Mouse (Mus musculus) adrenal gland, adult (tissue): Measurements from ENCODE around the gene Pofut1.

Source experiments
- DNase-seq, 2 experiments: peaks; one replicate each; pipeline ENCODE4 v3.0.0; 2022 to 2023; ENCODE audit warnings: low spot score in 1 of 2; ENCODE audit not compliant: inconsistent age in 2 of 2

The Pofut1 gene

DNA sequence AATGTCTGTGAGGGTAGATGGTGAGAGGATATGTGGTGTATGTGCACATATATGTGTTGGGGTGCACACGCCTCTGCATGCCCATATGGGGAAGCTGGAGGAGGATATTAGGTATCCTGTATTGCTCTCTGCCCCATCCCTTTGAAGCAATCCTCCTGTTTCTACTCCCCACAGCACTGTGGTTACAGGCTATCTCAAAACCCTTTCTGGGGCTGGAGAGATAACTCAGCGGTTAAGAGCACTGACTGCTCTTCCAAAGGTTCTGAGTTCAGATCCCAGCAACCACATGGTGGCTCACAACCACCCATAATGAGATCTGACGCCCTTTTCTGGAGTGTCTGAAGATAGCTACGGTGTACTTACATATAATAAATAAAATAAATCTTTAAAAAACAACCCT, 45.2 kb downstream of the Pofut1 start:
- DNase-seq = no peak

DNA sequence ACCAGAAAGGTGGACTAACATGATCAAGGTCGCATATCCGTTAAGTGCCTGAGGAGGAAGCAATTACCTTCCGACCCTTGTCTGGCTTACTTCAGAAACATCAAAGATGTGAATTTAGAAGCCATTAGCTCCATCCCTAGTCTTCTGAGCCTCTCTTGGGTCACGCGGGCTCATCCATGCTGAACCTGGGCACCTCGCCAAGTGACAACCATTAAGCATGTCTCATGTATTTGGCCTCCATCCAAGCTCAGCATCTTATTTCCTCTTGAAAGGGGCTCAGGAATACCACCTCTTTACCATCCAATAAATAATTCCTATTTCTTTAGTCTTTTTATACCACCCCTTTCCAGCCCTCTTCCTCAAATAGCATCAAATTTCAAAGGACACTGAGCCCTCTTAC, 46.5 kb downstream of the Pofut1 start:
- peak; percentile 82 to 90 for DNase-seq

DNA sequence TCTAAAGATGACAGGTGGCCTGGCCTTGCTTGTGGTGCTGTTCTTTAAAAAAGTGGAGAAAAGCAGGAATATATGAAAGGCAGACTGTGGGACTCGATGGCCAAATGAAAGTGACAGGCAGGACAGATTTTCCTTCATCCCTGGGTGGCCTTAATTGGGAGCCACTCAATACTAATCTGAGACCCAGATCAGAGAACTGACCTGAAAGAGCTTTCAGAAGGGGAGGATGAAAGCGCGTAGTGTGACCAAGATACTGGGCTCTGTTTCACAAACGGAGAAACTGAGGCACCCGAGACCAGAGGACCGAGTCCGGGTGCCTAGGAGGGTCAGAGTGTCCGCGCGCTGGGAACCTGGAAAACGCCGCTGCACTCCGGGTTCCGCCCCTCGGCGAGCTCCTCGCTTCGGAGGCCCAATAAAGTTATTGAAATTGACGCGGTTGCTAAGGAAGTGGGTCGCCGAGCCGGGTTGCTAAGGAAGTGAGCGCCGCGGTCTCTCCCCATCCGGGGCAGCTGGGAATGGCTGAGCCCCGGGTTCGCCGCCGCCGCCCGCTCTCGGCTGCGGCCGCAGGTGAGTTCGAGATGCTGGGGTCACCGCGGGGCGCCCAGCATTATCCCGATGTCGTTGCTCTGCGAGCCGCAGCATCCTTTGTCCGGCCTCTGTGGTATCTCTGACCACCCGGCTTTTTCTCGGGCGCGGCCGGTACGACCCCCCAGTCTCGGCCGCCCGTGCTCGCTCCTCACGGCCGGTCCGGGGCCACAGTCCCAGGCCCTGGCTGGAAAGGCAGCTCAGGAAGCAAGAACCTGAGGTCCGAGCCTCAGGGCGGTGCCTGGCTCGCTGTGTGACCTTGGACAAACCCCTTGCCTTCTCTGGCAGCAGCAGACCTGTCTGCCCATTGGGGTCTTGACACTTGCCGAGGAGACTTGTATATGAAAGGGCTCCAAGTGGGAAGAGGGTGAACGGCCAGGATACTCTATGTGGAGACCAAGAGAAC, 49.9 kb downstream of the Pofut1 start, which contains the start of gene Kif3b:
TSS of gene Kif3b (plus strand) at position 476 of the 991 bp plus-strand sequence.
- DNase-seq = peak; percentile 92 to 96

DNA sequence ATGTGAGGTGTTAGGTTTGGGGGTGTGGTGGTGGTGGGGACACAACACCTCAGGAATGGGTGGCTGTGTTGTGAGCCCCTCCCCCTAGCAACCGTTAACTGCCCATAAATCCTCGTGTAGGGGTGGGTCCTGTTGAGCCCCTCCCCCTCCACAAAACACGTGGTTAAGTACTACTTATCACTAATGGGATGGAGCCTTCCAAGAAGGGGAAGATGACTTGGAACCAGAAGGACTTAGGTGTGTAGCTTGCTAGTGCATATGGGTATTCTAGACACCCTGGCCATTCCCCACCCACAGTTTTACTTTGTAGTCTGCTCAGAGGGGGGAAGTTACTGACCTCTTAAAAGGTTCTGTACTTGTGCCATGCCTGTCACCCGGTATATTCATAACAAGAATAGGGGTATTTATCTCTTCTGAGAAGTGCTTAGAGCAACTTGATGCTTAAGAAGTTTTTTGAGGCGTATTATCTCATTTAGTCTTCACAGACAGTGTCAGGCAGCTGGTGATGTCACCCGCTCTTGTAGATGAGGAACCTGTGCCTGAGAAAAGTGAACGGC, 51.0 kb downstream of the Pofut1 start:
- peak; percentile 36 to 59 for DNase-seq

DNA sequence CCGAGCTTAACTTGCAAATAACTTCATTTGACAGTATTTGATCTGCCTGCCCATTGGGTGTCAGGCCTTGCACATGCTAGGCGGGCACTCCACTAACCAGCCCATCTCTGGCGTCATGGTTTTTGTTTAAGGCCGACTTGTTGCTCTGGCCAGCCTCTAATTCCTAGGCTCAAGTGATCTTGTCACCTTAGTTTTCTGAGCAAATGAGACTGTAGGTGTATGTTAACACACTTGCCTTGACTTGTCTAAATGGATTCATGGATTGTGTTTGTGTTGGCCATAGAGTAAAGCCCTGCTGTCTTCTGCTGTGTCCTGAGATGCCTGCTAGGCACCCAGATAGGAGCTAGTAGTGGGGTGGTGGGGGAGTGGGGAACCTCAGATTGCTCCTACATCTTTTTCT, 53.9 kb downstream of the Pofut1 start:
- no peak for DNase-seq

DNA sequence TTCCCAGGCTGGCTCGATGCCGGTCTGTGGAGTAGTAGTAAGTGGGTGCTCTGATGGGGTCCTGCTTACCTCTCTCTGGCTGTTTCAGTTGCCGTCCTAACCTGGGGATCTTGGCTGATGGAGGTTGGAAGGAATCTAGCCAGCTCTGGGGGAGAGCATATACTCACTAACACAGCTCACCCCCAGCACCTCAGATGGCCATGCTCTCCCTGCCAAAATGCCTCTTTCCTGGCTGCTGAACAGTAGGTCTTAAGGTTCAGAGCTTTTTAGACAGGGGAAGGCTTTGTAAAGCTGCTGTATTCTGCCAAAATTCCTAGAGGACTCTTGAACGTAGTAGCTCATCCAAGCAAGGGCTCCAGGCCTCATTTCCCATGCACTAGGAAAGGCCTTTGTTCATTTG, 56.4 kb downstream of the Pofut1 start:
- DNase-seq = no peak

DNA sequence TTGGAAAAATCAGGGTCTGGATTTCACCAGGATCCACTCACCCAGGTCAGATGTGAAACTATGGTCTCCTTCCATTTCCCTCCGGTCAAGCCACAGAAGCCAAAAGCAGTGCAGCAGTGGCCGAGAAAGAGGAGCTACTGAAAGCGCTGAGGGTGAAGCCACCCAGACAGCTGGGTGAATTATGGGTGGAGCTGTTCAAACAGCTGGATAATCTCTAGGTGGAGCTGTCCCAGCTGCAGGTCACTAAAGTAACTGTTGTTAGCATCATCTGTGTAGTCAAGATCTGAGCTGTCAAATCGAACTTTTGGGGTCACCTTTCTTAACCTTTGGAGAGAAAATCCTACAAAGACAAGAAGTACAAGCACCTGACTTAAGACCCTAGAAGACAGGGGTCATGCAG, 57.1 kb downstream of the Pofut1 start:
- DNase-seq = peak in 1 of 2 experiments; percentile 52

DNA sequence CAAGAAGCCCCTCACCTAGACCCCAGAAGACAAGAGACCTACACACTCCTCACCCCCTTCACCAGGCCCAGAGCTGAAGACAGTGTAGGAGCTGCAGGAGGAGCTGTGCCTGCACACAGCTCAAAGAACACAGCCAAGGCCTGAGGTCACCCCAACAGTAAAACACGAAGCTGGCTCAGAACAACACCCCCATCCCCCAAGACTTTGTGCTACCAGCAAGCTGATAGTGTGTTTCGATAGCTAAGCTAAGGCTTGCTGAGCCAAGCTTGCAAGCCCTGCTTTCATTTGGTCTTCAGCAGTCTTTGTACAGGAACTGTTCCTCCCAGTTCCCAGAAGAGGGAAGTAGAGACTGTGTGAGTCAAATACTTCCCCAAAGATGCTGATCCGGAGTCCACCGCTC, 57.5 kb downstream of the Pofut1 start:
- DNase-seq = peak; percentile 47 to 52

DNA sequence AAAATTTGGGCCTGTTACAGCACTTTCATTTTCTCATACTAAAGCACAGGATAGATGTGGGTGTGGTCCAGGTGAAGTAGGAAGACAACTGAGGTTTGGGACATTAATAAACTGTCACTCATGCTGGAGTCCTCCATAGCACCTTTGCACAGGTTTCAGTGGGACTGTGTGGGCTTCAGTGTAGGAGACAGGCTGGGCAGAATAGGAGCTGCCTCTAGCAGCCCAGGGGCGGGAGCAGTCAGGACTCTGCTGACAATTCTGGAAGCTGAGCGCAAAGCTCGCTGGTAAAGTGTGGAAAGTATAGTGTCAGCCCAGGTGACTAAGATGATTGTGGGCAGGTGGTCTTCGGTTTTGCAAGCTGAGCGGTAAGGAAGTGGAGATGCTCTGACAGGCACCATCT, 59.8 kb downstream of the Pofut1 start:
- no peak for DNase-seq

DNA sequence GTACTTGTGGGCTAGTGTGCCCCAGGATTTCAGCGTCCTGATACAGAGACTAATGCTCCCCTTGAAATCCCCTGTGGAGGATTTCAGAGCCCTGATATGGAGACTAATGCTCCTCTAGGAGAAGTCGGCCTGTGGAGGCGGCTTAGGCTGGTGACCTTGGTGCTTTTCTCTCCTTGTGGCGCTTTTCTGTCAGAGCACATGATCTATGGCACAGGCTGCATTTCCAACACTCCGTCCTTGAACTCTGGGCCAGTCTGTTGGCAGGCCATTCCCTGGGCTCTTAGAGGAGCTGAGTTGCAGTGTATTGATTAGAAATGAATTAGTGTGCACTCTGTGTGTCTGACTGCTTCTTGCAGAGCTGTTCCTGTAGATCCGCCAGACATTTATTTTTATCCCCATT, 63.9 kb downstream of the Pofut1 start:
- DNase-seq = peak; percentile 91 to 95

DNA sequence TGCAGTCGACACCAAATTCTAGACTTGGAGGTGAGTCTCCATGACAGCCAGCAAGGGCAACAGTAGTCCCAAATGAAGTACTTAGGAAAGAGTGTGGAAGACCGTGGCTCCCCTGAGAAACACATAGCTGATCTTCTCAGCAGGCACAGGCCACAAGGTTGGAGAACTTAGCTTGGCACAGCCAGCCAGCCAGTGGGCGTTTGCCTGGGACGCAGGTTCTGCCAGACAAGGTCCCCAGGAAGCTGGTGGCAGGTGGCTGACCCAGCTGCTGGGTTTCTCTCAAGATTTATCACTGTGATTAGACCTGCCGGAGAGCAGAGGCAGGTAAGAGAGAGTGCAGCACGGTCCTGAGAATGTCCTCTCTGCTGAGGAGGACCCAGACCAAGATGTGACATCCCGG, 67.3 kb downstream of the Pofut1 start:
- DNase-seq = no peak

DNA sequence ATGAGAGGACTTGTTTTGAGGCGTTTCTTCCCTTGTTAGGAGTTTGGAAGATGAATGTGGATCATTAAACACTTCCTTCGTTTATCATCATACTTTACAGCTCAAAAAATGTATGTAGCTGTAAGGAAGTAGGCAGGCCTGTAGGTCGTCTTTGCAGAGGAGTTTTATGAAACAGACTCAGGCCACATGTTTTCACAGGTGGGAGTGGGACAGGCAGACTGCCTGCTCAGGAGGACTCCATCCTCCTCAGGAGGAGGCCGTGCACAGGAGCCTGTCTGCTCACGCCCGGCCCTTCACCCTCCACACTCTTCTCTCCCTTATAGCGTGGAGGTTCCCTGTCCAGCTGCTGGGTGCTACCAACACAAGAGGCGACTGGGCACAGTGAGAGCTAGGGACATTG, 67.8 kb downstream of the Pofut1 start:
- no peak for DNase-seq

DNA sequence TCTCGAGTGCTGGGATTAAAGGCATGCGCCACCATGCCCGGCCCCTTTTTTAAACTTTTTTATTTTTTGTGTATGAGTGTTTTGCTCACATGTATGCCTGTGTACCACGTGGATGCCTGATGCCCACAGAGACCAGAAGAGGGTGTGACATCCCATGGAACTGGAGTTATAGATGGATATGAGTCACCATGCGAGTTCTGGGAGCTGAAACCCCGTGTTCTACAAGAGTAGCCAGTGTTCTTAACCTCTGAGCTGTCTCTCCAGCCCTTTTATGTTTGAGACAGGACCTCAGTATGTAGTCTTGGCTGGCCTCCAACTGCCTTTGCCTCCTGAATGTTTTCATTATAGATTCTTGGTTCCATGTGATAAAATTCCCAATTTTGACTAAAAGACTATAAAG, 68.9 kb downstream of the Pofut1 start:
- DNase-seq = peak; percentile 42 to 65

DNA sequence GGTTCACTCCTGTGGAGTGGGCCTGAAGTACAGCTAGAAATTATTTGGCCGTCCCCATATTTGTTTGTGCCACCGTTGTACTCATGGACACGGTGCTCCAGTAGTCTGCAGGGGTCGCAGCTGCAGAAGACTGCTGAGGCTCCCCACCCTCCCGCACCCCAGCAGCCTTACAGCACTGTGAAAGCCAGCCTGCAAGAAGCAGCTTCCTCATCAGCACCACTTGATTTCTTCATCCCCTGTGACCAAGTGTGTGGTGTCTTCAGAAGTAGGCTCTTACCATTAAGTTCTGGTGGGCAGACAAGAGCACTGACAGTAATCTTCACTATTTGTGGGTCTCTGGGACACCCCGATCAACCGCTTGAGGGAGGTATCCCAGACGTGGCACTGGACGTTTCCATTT, 71.6 kb downstream of the Pofut1 start:
- DNase-seq = no peak

DNA sequence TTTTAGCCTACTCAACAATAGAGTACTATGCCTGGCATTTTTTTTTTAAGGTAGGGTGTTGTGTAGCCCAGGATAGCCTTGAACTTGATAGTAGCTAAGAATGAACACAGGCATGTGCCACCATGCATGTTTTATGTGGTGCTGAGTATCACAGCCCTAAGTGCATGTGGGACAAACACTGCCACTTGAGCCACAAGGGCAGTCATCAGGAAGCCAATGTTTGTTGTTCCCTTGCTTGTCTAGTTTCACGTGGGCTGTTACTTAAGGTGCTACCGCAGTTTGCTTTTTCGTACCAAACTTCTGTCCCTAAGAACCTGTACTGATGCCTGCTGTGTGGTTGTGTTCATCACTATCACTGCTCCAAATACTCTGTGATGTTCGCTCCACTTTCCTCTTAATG, 77.1 kb downstream of the Pofut1 start:
- no peak for DNase-seq

DNA sequence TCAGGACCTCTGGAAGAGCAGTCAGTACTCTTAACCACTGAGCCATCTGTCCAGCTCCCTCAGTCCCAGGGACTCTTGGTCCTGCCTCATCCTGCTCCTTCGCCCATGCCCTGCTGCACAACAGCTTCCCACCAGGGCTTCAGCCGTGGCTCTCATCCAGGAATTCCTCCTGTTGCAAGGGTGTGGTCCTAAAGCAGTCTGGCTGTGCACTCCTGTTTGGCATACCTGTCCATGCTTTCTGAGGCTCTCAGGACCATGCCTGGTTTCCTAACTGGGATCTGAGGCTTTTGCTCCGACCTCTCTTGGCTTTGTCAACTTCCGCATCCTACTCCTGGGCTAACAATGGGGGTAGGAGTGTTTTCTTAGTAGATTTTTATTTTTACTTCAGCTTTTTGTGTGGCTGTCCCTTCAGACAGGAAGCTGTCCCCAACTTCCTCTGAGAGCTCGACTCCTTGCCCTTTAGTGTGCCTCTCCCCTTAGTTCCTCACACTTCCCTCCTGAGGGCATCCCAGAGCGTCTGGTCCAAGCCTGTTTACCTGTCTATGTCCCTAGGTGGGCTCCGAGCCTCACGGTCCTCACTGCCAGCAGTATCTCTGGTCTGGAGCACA, 77.8 kb downstream of the Pofut1 start:
- DNase-seq = no peak
